Mouse (Mus musculus) ZHBTc4 (cell line): ENCODE data around the gene Hsdl1.

Experiments
- DNase-seq: peaks from one replicate; pipeline ENCODE4 v3.0.0-alpha.2; 2011; ENCODE audit warnings: low read depth, low spot score

The Hsdl1 gene

GRCm38 (mm10) chr8:119531973-119532372 lies 43.0 kb downstream of the Hsdl1 start:
- DNase-seq = no peak

GRCm38 (mm10) chr8:119531397-119531796 lies 43.6 kb downstream of the Hsdl1 start:
- DNase-seq = no peak

- no peak for DNase-seq
Measured at GRCm38 (mm10) chr8:119530937-119531336, 44.0 kb downstream of the Hsdl1 start.

GRCm38 (mm10) chr8:119528762-119529161 lies 46.2 kb downstream of the Hsdl1 start:
- DNase-seq = no peak

GRCm38 (mm10) chr8:119520102-119520501 lies 54.9 kb downstream of the Hsdl1 start:
- DNase-seq = peak; percentile 81

DNA sequence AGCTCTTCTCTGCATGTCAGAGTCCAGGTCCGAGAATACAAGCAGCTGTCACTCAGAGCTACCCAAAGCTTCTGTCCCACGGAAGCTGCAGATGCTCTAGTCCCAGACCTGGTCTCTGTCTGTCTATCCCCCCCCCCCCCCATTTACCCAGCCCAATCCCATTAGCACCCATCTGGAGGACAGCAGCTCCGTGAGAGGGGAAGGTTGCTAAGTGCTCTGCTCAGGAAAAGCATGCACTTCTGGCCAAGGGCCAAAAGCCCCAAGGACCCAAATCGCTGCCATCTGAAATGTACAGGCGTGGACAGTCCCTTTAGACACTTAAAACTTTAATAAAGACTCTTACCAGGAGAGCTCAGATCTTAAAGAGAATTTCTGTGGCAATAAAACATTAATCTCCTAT lies 58.3 kb downstream of the Hsdl1 start:
- DNase-seq = no peak

- peak; percentile 99 for DNase-seq
Measured at GRCm38 (mm10) chr8:119515767-119516166, 59.2 kb downstream of the Hsdl1 start.

DNA sequence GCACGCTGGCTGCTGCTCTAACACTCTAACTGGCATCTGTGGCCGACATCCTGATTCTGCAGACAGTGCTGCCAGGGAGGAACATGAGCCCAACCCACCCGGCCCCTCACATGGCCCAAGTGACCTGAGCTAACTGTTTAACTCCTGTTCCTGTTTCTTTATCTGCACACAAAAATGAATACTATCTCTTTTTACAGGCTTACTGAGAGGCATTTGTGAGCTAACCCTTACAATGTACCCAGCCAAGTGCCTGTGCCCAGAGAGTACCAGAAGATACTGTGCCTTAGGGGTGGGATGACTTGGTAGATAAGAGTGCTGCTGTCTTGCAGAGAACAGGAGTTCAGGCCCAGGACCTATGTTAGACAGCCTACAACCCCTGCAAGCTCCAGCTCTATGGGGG lies 60.0 kb downstream of the Hsdl1 start:
- no peak for DNase-seq

- DNase-seq = no peak
Measured at GRCm38 (mm10) chr8:119513405-119513804, 61.6 kb downstream of the Hsdl1 start.
